Mouse (Mus musculus): ENCODE data around the gene Il1a.

GRCm38 (mm10) chr2:129265316-129265715, 44.5 kb downstream of the Il1a start:
- TF ChIP-seq CTCF (IDR thresholded peaks at IDR 0.05; ENCODE audit: borderline replicate concordance, extremely low read depth, insufficient read depth, insufficient read length), result no peak
- no peak for TF ChIP-seq POLR2A (IDR thresholded peaks at IDR 0.05; ENCODE audit: borderline replicate concordance, extremely low read depth, insufficient read depth, insufficient read length, poor library complexity, severe bottlenecking)
